Mouse (Mus musculus): Measurements from ENCODE around the gene Ipo13.

DNA sequence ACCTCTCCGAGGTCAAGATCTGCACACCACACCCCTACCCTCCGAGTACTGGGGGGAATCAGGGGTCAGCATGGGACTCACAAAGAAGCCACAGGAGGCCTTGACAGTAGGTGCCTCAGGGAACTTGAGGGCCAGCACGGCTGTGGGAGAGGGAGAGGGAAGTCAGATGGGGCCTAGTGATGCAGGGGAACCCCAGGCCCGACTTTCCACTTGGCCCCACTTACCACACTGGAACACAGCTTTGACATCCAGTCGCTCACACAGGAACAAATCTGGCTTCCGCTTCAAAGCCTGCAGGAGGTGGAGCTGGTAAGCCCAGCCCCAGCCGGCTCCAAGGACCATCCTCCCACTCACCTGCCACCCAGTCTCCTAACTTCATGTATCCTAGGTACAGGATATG, 19.5 kb downstream of the Ipo13 start:
- TF ChIP-seq POLR2A (IDR thresholded peaks at IDR 0.05; ENCODE audit: insufficient read length, low read depth) (no peak), CEBPB (IDR thresholded peaks at IDR 0.05; ENCODE audit: insufficient read depth, poor library complexity, severe bottlenecking) (no peak), REST (IDR thresholded peaks at IDR 0.05; ENCODE audit: insufficient read depth, insufficient read length) (no peak), USF1 (IDR thresholded peaks at IDR 0.05; ENCODE audit: low read depth) (no peak), TCF12 (IDR thresholded peaks at IDR 0.05; ENCODE audit: insufficient read depth, poor library complexity, severe bottlenecking) (no peak), MYOD1 (IDR thresholded peaks at IDR 0.05; ENCODE audit: control insufficient read depth in 1 of 3, insufficient read length in 2 of 3, low read depth in 2 of 3) (no peak), MYOG (IDR thresholded peaks at IDR 0.05; ENCODE audit: control insufficient read depth in 1 of 3, insufficient read depth in 1 of 3, insufficient read length in 2 of 3, low read depth in 2 of 3) (no peak), MAX (IDR thresholded peaks at IDR 0.05; ENCODE audit: low read depth) (no peak)

Data from myocyte (in vitro differentiated cells).